In the genomic region with DNA sequence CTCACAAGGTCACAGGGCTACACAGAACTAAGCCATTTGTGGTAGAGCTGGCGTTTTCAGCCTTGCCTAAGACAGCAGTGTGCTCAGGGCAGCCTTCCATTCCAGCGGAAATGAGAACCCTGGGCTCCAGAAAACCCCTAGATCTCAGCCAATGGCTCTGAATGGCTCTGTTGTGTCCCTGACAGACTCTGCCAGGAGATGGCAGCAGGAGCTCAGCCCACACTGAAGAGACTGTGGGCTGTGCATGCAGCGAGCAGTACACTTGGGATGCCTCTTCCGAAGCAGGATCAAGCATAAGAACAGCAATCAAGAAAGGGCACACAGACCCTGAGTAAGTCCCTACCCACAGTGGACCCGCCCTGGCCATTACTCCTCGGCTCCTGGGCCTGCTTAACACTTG, we compare ENCODE assay signal across 8 mouse cellular contexts.
A peak's percentile ranks its signal among the peaks of the same experiment; 100 is the strongest.
DNase-seq lines count a peak whose midpoint lies in the region; ATAC-seq and TF ChIP-seq lines count a peak whose summit lies in the region.
"Not testable (repeated sequence)": the region's sequence is repeated elsewhere in the genome, so short reads cannot be mapped to it uniquely, and the experiment has no call there.

No protein-coding gene starts in this region.

- not testable (repeated sequence) for H3K4me2 ChIP-seq in embryonic facial prominence, embryonic 15.5 days (replicated peaks); heart, embryonic 11.5 days; hindbrain, embryonic 13.5 days; intestine, postnatal 0 days (replicated peaks; ENCODE audit: low read depth); limb, embryonic 15.5 days; neural tube, embryonic 11.5 days (ENCODE audit: low read depth)

- WGBS in embryonic facial prominence, embryonic 15.5 days: no CpG with 5 or more reads among the region's 6 CpGs
- no CpG with 5 or more reads among the region's 6 CpGs for WGBS in heart, embryonic 11.5 days (ENCODE audit: insufficient replicate concordance)
- WGBS in hindbrain, embryonic 13.5 days: no CpG with 5 or more reads among the region's 6 CpGs
- WGBS in intestine, postnatal 0 days: no CpG with 5 or more reads among the region's 6 CpGs
- WGBS in limb, embryonic 15.5 days: no CpG with 5 or more reads among the region's 6 CpGs
- no CpG with 5 or more reads among the region's 6 CpGs for WGBS in neural tube, embryonic 11.5 days

- H3K9me3 ChIP-seq in embryonic facial prominence, embryonic 15.5 days (replicated peaks); heart, embryonic 11.5 days (replicated peaks; ENCODE audit: control insufficient read depth, low read length); hindbrain, embryonic 13.5 days; intestine, postnatal 0 days (ENCODE audit: control insufficient read depth); limb, embryonic 15.5 days; neural tube, embryonic 11.5 days (ENCODE audit: control insufficient read depth, low read length): not testable (repeated sequence)

- H3K27ac ChIP-seq in embryonic facial prominence, embryonic 15.5 days (replicated peaks); heart, embryonic 11.5 days (ENCODE audit: low read depth, low read length); hindbrain, embryonic 13.5 days; intestine, postnatal 0 days (ENCODE audit: low read depth, low read length); limb, embryonic 15.5 days; neural tube, embryonic 11.5 days (ENCODE audit: low read depth, low read length): not testable (repeated sequence)

- not testable (repeated sequence) for H3K4me3 ChIP-seq in embryonic facial prominence, embryonic 15.5 days (replicated peaks); heart, embryonic 11.5 days (ENCODE audit: low read depth, low read length); hindbrain, embryonic 13.5 days; intestine, postnatal 0 days (ENCODE audit: low read depth, low read length); limb, embryonic 15.5 days; neural tube, embryonic 11.5 days (ENCODE audit: low read depth, low read length)

- H3K36me3 ChIP-seq in embryonic facial prominence, embryonic 15.5 days; heart, embryonic 11.5 days (ENCODE audit: control insufficient read depth, insufficient read depth, low read length); hindbrain, embryonic 13.5 days; intestine, postnatal 0 days (ENCODE audit: control insufficient read depth, insufficient read depth); limb, embryonic 15.5 days; neural tube, embryonic 11.5 days (ENCODE audit: control insufficient read depth, insufficient read depth, low read length): not testable (repeated sequence)

- H3K9ac ChIP-seq in embryonic facial prominence, embryonic 15.5 days; heart, embryonic 11.5 days (ENCODE audit: low read depth, low read length); hindbrain, embryonic 13.5 days; intestine, postnatal 0 days (ENCODE audit: low read depth, low read length); limb, embryonic 15.5 days; neural tube, embryonic 11.5 days (ENCODE audit: low read length): not testable (repeated sequence)

- DNase-seq in neural tube, embryonic 11.5 days (ENCODE audit: low spot score): not testable (repeated sequence)

- not testable (repeated sequence) for H3K27me3 ChIP-seq in embryonic facial prominence, embryonic 15.5 days; heart, embryonic 11.5 days (ENCODE audit: control insufficient read depth, insufficient read depth, low read length); hindbrain, embryonic 13.5 days; intestine, postnatal 0 days (replicated peaks; ENCODE audit: control insufficient read depth, insufficient read depth, low read length); limb, embryonic 15.5 days; neural tube, embryonic 11.5 days (ENCODE audit: control insufficient read depth, insufficient read depth, low read length)

- peak; percentile 89 for ATAC-seq in CD4-positive, CD25-positive, alpha-beta regulatory T cell, adult 4 months
- ATAC-seq in embryonic facial prominence, embryonic 15.5 days (ENCODE audit: insufficient number of reproducible peaks, low FRiP score, low TSS enrichment, low read depth): 0 out of 2 replicates have a peak, but pooled peaks have one; percentile 62
- 0 out of 2 replicates have a peak, but pooled peaks have one; percentile 68 for ATAC-seq in heart, embryonic 11.5 days (replicated peaks; ENCODE audit: insufficient number of reproducible peaks, low FRiP score, low TSS enrichment)
- peak; percentile 96 for ATAC-seq in hindbrain, embryonic 13.5 days (ENCODE audit: low FRiP score)
- peak; percentile 31; the same call in 1 of the 2 replicates for ATAC-seq in intestine, postnatal 0 days
- ATAC-seq in limb, embryonic 15.5 days (ENCODE audit: insufficient number of reproducible peaks, low FRiP score, low TSS enrichment, low read depth): peak; percentile 81; the same call in 1 of the 2 replicates
- ATAC-seq in megakaryocyte-erythroid progenitor cell, adult 5-6 weeks (replicated peaks; ENCODE audit: low FRiP score, low TSS enrichment, poor library complexity, severe bottlenecking): peak; percentile 78
- 0 out of 2 replicates have a peak, but pooled peaks have one; percentile 45 for ATAC-seq in neural tube, embryonic 11.5 days (ENCODE audit: insufficient read depth, low FRiP score, low TSS enrichment)

- TF ChIP-seq CTCF in intestine, postnatal 0 days (IDR thresholded peaks at IDR 0.05; ENCODE audit: low read depth): not testable (repeated sequence)

- not testable (repeated sequence) for H3K4me1 ChIP-seq in embryonic facial prominence, embryonic 15.5 days; heart, embryonic 11.5 days (ENCODE audit: control insufficient read depth, insufficient read depth, low read length); hindbrain, embryonic 13.5 days (replicated peaks); intestine, postnatal 0 days (replicated peaks; ENCODE audit: control insufficient read depth, insufficient read depth, low read length); limb, embryonic 15.5 days; neural tube, embryonic 11.5 days (ENCODE audit: control insufficient read depth, insufficient read depth, low read length)

Comparison
In these comparisons a context has a peak if more than half of its experiments do, and no peak if none do; other contexts are left out.
1. ATAC-seq: peak in every context shown above with its lines; median percentile 96 in hindbrain, embryonic 13.5 days; 89 in CD4-positive, CD25-positive, alpha-beta regulatory T cell, adult 4 months; 81 in limb, embryonic 15.5 days; 78 in megakaryocyte-erythroid progenitor cell, adult 5-6 weeks; 68 in heart, embryonic 11.5 days; 62 in embryonic facial prominence, embryonic 15.5 days; 45 in neural tube, embryonic 11.5 days; 31 in intestine, postnatal 0 days.